In genomic region chr4:72329026-72329390, GRCm38 (mm10) we compare ENCODE assay signal across 29 mouse cellular contexts.
"Had no signal": no experiment of that assay in that cellular context is flagged by ENCODE, and none has a peak within 500 bp of the region (broad histone marks: within the 10 kb centered on the region; RNA-seq: fewer than 3 reads in every experiment).

No protein-coding gene starts in this region.

- H3K9ac ChIP-seq: heart, embryonic 13.5 days; heart, embryonic 15.5 days; hindbrain, embryonic 13.5 days; hindbrain, embryonic 15.5 days; kidney, embryonic 15.5 days; limb, embryonic 13.5 days; limb, embryonic 15.5 days; liver, embryonic 13.5 days; liver, embryonic 15.5 days; liver, postnatal 0 days had no signal

- H3K36me3 ChIP-seq: heart, embryonic 13.5 days; heart, embryonic 15.5 days; hindbrain, embryonic 13.5 days; hindbrain, embryonic 15.5 days; kidney, embryonic 15.5 days; limb, embryonic 13.5 days; limb, embryonic 15.5 days; liver, embryonic 13.5 days; liver, embryonic 15.5 days had no signal

- H3K27me3 ChIP-seq: heart, embryonic 13.5 days; heart, embryonic 15.5 days; hindbrain, embryonic 13.5 days; hindbrain, embryonic 15.5 days; kidney, embryonic 15.5 days; limb, embryonic 13.5 days; limb, embryonic 15.5 days; liver, embryonic 13.5 days; liver, embryonic 15.5 days had no signal

- H3K4me3 ChIP-seq: gastrocnemius, adult 2 months; heart, adult 2 months; heart, embryonic 13.5 days; heart, embryonic 15.5 days; hindbrain, embryonic 13.5 days; hindbrain, embryonic 15.5 days; kidney, embryonic 15.5 days; layer of hippocampus, adult 2 months; left cerebral cortex, adult 2 months; limb, embryonic 13.5 days; limb, embryonic 15.5 days; liver, embryonic 13.5 days; liver, embryonic 15.5 days had no signal

- H3K9me3 ChIP-seq: heart, embryonic 13.5 days; heart, embryonic 15.5 days; hindbrain, embryonic 13.5 days; hindbrain, embryonic 15.5 days; kidney, embryonic 15.5 days; limb, embryonic 13.5 days; limb, embryonic 15.5 days; liver, embryonic 15.5 days had no signal

- H3K4me2 ChIP-seq: heart, embryonic 11.5 days; heart, embryonic 13.5 days; heart, embryonic 15.5 days; hindbrain, embryonic 13.5 days; hindbrain, embryonic 15.5 days; kidney, embryonic 15.5 days; limb, embryonic 13.5 days; limb, embryonic 15.5 days; liver, embryonic 11.5 days; liver, embryonic 13.5 days; liver, embryonic 15.5 days had no signal

- ATAC-seq: hindbrain, postnatal 0 days; intestine, embryonic 16.5 days; liver, postnatal 0 days had no signal

- H3K4me1 ChIP-seq: heart, embryonic 13.5 days; heart, embryonic 15.5 days; hindbrain, embryonic 13.5 days; hindbrain, embryonic 15.5 days; kidney, embryonic 15.5 days; limb, embryonic 13.5 days; limb, embryonic 15.5 days; liver, embryonic 13.5 days; liver, embryonic 15.5 days had no signal

- H3K27ac ChIP-seq: gastrocnemius, adult 2 months; heart, adult 2 months; heart, embryonic 13.5 days; heart, embryonic 15.5 days; hindbrain, embryonic 13.5 days; hindbrain, embryonic 15.5 days; hindbrain, postnatal 0 days; kidney, embryonic 15.5 days; kidney, postnatal 0 days; layer of hippocampus, adult 2 months; left cerebral cortex, adult 2 months; limb, embryonic 13.5 days; limb, embryonic 15.5 days; liver, embryonic 13.5 days; liver, embryonic 15.5 days had no signal

- DNase-seq: gastrocnemius, adult 2 months; gastrocnemius, postnatal 10 days; gastrocnemius, postnatal 25 days; heart, adult 2 months; heart, postnatal 14 days; heart, postnatal 36 days; kidney, adult 11 months; kidney, adult 2 months; kidney, adult 9 months; kidney, postnatal 14 days; kidney, postnatal 36 days; left cerebral cortex, postnatal 4 days; liver, embryonic 13.5 days; liver, postnatal 0 days had no signal
